Mouse (Mus musculus): ENCODE results near the gene Arl11. TPM values are rescaled to one million over a fixed set of nuclear protein-coding genes. Genes with fewer than 3 reads are reported as not detected.

Gene Arl11
- 1 to 10 TPM in 1 of 2 experiments, under 1 TPM in 1; 0.55 to 1.3 TPM for total RNA-seq (2021)

DNA sequence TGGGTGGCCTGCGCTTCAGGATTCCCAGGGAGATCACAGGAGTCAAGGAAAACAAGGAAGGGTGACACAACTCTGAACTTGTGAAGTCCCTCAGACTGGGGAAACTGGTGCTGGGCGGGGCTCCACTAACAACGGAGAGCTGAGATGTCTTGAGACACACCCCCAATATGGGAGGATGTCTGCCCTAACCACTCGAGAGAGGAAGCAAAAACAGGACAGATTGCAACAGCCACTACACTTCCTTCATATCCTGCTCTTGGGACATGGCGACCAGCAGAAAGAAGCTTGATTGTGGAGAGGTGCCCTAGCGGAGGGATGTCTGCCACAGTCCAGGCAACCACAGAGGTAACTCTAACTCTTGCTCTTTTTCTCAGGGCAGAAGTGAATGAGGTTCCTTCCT is at the start of gene Arl11:
TSS of gene Arl11 (plus strand) at position 161 of the 400 bp plus-strand sequence.
- no peak for DNase-seq (ENCODE audit: low spot score in 2 of 2)
- intact Hi-C loops (cut with DNase I), result no loop called here

- intact Hi-C loops (cut with DNase I), result no loop called here
- DNase-seq (ENCODE audit: low spot score in 2 of 2), result no peak
Observed at GRCm38 (mm10) chr14:61267908-61268475, 41.6 kb upstream of the Arl11 start.

GRCm38 (mm10) chr14:61274414-61275198 is 34.9 kb upstream of the Arl11 start:
- intact Hi-C loops (cut with DNase I), result no loop called here
- DNase-seq (ENCODE audit: low spot score in 2 of 2), result no peak

DNA sequence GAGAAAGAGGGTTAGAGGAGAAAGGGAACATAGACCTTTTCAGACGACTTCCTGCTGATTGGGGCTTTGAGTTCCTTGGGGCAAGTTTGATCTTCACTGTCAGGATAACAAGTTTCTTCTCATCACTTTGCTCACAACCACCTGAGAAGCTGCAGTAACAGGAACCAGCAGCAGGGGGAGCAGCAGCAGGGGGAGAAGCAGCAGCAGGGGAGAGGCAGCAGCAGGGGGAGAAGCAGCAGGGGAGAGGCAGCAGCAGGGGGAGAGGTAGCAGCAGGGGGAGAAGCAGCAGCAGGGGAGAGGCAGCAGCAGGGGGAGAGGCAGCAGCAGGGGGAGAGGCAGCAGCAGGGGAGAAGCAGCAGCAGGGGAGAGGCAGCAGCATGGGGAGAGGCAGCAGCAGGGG is 32.3 kb upstream of the Arl11 start:
- intact Hi-C loops (cut with DNase I), result no loop called here
- DNase-seq (ENCODE audit: low spot score in 2 of 2), result peak in 1 of 2 experiments; percentile 19

DNA sequence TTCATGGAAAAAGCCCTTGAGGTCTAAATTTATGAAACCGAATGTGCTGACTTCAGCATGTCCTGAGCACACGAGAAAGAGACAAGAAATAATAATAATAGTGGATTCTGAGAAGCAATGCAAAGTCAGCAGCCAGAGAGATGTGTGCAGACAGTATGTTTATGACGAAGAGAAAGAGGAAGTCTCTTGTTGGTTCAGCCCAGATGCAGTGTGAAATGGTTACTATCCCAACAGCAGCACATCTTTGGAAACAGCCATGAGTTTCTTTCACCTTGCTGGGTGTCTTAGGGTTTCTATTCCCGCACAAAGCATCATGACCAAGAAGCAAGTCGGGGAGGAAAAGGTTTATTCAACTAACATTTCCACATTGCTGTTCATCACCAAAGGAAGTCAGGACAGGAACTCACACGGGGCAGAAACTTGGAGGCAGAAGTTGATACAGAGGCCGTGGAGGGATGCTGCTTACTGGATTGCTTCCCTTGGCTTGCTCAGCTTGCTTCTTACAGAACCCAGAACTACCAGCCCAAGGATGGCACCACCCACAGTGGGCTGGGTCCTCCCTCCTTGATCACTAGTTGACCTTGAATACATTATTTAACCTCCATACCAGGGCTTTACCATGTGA is 30.8 kb upstream of the Arl11 start:
- intact Hi-C loops (cut with DNase I), result no loop called here
- DNase-seq (ENCODE audit: low spot score in 2 of 2), result no peak

DNA sequence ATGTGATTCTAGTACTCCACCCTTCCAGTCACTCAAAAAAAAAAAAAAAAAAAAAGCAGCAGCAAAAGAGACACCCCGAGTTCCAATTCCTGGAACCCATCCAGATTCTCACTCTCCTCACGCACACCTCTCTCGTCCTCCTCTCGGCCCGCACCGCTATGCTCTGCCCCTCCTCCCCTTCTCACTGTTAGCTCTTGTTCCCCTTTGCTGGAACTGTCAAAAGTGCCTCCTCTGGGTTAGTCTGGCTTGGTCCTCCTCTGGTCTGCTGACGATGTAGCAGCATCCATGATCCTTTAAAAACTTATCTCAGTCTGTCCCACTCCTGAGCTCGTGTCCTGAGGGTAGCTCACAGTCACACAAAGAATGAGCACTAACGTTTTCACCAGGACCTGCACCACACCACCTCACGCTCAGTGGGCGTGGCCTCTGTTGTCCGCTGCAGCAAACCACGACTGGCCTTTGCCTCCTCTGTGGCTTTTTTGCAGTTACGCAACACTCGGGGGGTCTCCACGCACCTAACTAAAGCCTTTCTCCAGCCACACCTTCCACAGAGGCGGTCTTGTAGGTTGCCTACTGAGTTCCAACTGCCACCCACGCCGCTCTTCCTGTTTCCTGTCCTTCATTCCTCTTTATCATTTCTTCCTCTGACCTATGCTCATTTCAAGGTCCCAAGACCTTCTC is 20.8 kb upstream of the Arl11 start:
- intact Hi-C loops (cut with DNase I), result no loop called here
- DNase-seq (ENCODE audit: low spot score in 2 of 2), result no peak

GRCm38 (mm10) chr14:61290664-61291063 is 18.9 kb upstream of the Arl11 start:
- intact Hi-C loops (cut with DNase I), result loop anchor here (10.0 kb wide), 1 partner anchor 156 kb away; the partner anchor contains the start of gene Sacs
- no peak for DNase-seq (ENCODE audit: low spot score in 2 of 2)

DNA sequence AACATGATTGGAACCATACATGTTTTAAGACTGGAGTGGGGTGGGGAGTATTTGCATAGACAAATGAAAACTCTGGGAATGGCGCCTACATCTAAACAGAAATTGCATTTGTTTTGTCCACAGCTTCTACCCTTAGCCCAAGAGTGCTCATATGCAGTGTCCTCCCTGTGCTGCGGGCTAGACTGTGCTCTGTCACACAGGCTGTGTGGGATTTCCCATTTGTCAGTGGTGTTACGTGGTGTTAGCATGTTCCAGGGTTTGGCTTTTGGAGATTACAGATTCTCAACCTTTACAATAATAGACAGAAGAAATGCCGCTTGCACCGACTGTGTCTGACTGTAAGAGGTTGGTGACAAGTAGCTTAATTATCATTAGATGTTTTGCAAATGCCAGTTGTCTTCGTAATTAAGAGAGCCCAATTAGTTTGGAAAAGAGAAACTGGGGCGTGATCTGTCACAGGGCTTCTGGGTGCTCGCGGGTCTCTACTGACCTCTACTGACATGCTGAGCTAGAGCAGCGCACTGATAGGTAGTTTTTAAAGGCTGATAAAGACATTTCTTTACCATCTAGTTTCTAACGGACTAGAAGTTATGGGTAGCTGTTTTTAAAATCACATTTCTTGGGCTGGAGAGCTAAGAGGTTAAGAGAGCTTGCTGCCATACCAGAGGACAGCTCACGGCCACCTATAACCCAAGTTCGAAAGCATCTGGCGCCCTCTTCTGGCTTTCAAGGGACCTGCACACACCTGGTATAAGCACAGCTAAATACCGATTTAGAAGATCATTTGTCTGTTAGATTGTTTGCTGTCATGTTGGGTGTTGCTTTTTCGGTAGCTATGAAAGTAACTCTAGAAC is 15.4 kb upstream of the Arl11 start:
- intact Hi-C loops (cut with DNase I), result loop anchor here (1.0 to 10.0 kb wide), 3 partner anchors 52 to 495 kb away; partner anchors contain the start of gene Sacs
- peak; percentile 61 to 69 for DNase-seq (ENCODE audit: low spot score in 2 of 2)

GRCm38 (mm10) chr14:61294738-61295079 is 14.8 kb upstream of the Arl11 start:
- peak; percentile 43 to 60 for DNase-seq (ENCODE audit: low spot score in 2 of 2)
- intact Hi-C loops (cut with DNase I), result loop anchor here (1.0 to 10.0 kb wide), 3 partner anchors 52 to 496 kb away; partner anchors contain the start of gene Sacs

- intact Hi-C loops (cut with DNase I), result loop anchor here (10.0 kb wide), 1 partner anchor 165 kb away; the partner anchor contains the start of gene Sacs
- no peak for DNase-seq (ENCODE audit: low spot score in 2 of 2)
Observed at GRCm38 (mm10) chr14:61299810-61300209, 9.7 kb upstream of the Arl11 start.

GRCm38 (mm10) chr14:61301323-61301722 is 8.2 kb upstream of the Arl11 start:
- DNase-seq (ENCODE audit: low spot score in 2 of 2), result no peak
- intact Hi-C loops (cut with DNase I), result no loop called here

DNA sequence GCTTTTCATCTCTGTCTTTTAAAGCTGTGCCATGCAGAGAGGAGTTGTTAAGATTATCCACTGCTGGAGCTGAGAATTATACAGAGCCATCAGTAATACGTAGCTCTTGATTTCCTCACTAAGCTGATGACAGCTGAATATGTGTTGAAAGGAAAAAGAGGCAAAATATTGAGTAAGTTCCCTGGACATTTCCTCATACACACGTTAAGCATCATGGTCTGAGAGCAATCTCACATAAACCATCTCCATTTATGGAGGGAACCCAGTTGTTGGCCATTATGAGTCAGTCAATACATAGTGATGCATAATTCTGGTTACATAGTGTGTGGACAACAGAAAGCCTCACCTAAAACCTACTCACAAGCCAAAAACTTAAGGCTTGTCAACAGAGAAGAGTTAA is 7.1 kb upstream of the Arl11 start:
- intact Hi-C loops (cut with DNase I), result no loop called here
- DNase-seq (ENCODE audit: low spot score in 2 of 2), result no peak

GRCm38 (mm10) chr14:61303969-61304609 is 5.5 kb upstream of the Arl11 start:
- DNase-seq (ENCODE audit: low spot score in 2 of 2), result no peak
- intact Hi-C loops (cut with DNase I), result no loop called here

DNA sequence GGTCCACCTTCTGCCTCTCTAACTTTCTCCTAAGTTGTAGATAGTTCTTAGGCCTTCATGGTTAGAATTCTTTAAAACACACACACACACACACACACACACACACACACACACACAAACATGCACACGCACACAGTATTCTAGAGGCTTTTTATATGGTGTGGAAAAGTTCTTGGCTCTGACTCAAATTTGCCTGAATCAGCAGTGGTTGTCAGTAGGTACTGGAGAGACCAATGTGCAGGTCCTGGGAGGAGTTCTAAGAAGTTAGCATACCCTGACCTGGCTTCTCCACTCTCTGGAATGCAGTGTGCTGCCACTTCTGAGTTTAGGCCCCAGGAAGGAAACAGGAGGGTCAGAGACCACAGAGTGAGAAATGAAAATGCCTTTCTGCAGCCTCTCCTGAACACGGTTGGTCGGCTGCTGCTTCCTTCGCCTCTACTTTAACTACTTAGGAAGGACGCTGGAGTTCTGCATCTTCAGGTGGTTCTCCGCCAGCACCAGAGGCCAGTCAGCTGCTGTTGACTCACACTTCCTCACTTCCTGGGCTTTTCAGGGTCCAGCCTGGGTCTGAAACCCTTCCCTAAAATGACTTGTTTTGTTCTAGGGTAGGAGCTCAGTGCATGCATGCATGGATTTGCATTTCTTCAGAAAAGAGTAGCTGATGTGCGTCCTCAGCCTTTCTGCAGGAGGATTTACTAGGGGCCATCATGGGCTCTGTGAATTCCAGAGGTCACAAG is 651 bp downstream of the Arl11 start:
- DNase-seq (ENCODE audit: low spot score in 2 of 2), result no peak
- intact Hi-C loops (cut with DNase I), result no loop called here

DNA sequence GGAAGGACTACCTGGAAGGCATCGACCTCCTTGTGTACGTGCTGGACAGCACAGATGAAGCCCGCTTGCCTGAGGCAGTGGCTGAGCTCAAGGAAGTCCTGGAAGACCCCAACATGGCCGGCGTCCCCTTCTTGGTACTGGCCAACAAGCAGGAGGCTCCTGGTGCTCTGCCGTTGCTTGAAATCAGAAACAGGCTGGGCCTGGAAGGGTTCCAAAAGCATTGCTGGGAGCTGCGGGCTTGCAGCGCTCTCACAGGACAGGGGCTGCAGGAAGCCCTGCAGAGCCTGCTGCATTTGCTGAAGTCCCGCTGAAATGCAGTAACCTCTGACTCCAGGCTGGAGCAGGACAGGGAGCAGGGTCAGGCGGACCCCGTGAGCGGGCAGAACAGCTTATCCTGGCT is 1.4 kb downstream of the Arl11 start:
- no peak for DNase-seq (ENCODE audit: low spot score in 2 of 2)

DNA sequence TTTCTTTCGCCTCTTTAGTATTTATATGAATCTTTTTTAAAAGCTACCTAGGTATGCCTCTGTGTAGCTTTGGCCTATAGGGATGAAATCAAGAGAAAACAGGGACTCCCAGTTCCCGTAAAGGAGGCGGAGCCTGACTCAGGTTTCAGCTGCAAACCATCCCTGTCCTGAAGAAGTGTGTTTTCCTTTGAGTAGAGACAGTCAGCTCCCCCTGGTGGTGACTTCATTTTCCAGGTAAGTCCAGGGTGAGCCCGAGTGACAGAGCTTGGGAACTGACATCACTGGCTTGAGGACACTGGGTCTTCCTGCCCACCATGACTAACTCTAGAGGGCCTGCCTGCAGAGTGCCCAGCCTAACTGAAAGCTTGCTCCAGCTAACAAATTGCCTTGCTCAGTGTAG is 7.3 kb downstream of the Arl11 start:
- intact Hi-C loops (cut with DNase I), result no loop called here
- DNase-seq (ENCODE audit: low spot score in 2 of 2), result peak; percentile 60 to 76

More for the DNA sequence above, 1.4 kb downstream of the Arl11 start:
- intact Hi-C loops (cut with DNase I), result no loop called here

GRCm38 (mm10) chr14:61320765-61321164 is 11.2 kb downstream of the Arl11 start:
- no peak for DNase-seq (ENCODE audit: low spot score in 2 of 2)
- intact Hi-C loops (cut with DNase I), result no loop called here

DNA sequence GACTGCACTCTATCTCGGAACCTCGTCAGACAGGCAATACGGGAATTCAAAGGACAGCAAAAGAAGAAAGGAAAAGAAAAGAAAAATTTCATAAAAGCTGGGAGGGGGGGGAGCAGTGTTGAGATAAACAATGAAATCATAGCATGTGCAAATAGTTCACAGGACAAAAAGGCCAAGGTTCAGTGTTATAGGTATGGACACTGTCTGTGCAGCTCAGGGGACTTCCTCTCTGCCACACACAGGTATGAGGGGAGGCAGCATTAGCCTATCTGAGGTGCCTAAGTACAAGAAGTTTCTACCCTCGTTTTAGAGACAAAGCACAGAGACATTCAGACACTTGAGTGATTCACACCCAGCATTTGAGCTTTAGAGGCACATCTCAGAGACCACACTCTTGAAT is 11.6 kb downstream of the Arl11 start:
- intact Hi-C loops (cut with DNase I), result no loop called here
- DNase-seq (ENCODE audit: low spot score in 2 of 2), result no peak
